Mouse (Mus musculus) liver, embryonic 12.5 days (tissue): ENCODE measurements at regions not wholly inside any gene's neighbourhood (a gene's known extent, or its start where the extent isn't known, plus 50 kb on each side); places are given as distances from the start of the nearest gene placed in this dataset.

Source experiments
- ATAC-seq: fragments of 200-750 bp; cut with Nextera tagmentation; 2 replicates; pipeline ENCODE4 v1.8.0; 2017; ENCODE audit warnings: moderate number of reproducible peaks, mild to moderate bottlenecking, moderate library complexity
- H3K27ac ChIP-seq: fragments of 300-500 bp; sonication (generic); 2 replicates; pipeline ENCODE4 v1.5.1; 2016; ENCODE audit warnings: mild to moderate bottlenecking
- H3K27me3 ChIP-seq: fragments of 300-500 bp; sonication (generic); replicated peaks from 2 replicates; pipeline ENCODE4 v1.6.1; 2016; ENCODE audit warnings: mild to moderate bottlenecking, moderate library complexity
- H3K36me3 ChIP-seq: fragments of 300-500 bp; sonication (generic); 2 replicates; pipeline ENCODE4 v1.6.1; 2016; ENCODE audit warnings: mild to moderate bottlenecking, moderate library complexity
- H3K4me1 ChIP-seq: fragments of 300-500 bp; sonication (generic); 2 replicates; pipeline ENCODE4 v1.6.1; 2016
- H3K4me2 ChIP-seq: fragments of 300-500 bp; sonication (generic); 2 replicates; pipeline ENCODE4 v1.6.1; 2016; ENCODE audit warnings: mild to moderate bottlenecking, moderate library complexity
- H3K4me3 ChIP-seq: fragments of 300-500 bp; sonication (generic); 2 replicates; pipeline ENCODE4 v1.5.1; 2016; ENCODE audit warnings: mild to moderate bottlenecking, moderate library complexity
- H3K9ac ChIP-seq: fragments of 300-500 bp; sonication (generic); 2 replicates; pipeline ENCODE4 v1.6.1; 2016; ENCODE audit warnings: mild to moderate bottlenecking, moderate library complexity
- H3K9me3 ChIP-seq: fragments of 300-500 bp; sonication (generic); replicated peaks from 2 replicates; pipeline ENCODE4 v1.6.1; 2016; ENCODE audit warnings: mild to moderate bottlenecking, moderate library complexity
- WGBS: fragments of 180-500 bp; shearing (Covaris S2); methylation state at CpG from one replicate; pipeline ENCODE4 v1.1.7; 2016; ENCODE audit not compliant: insufficient replicate concordance; 5-methylcytosine and 5-hydroxymethylcytosine counted together

DNA sequence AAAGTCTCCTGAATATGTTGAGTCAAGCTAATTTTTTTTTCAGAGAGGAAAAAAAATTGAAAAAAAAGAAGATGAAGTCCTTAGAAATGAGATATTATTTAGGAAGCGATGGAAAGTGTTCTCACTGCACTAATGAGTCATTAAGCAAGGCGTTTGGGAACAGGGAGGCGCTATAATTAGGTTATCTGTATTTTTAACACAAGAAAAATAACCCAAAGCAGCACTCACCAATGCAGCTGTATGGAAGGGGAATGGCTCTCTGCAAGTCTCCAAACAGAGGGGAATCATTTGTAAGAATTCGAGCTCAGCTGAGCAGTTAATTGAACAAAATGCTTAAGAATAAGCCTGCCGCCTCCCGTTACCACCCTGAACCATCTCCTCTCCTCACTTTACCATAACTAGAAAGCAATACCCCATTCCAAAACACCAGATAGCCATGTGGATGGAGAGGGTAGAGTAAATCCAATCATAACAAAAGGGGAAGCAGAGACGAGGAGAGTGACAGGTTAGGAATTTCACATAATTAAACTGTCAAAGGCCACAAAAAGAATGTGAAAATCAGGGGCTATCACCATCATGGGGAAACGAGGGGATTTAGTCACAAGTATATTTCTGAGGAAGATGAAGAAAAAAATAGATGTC, 187.5 kb upstream of the Tox3 start:
- Histone ChIP-seq H3K9me3 (0 out of 2 replicates have a peak, but pooled peaks cover 3% of the 10 kb centered on the region), H3K4me3 (no peak overlapping the region), H3K4me1 (no peaks in the 10 kb centered on the region), H3K9ac (no peak overlapping the region), H3K4me2 (no peak overlapping the region), H3K27me3 (no peaks in the 10 kb centered on the region), H3K27ac (no peak overlapping the region), H3K36me3 (no peaks in the 10 kb centered on the region)
- 60% methylated on average over 8 of the region's 8 CpGs for WGBS
- no peak for ATAC-seq

DNA sequence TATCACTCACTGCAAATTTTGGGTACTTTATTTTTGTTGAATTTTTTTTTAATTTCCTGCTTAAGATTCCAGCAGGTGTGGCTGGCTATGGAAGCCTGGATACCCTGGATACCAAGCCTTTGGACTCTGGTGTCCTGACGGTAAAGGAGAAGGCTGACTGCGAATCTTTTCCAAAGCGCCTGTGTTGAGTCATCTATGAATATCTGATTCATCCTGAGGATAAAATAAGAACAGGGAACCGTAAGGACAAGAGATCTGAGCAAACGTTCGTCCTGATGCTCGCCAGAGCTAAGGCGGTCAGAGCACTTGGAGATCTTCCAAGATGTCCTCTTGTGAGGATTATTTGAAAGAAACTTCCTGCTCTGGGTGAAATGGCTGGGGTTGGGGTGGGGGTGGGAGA, 173.2 kb upstream of the Tox3 start:
- no peak overlapping the region for H3K9ac ChIP-seq
- no peaks in the 10 kb centered on the region for H3K4me1 ChIP-seq
- no peak overlapping the region for H3K4me3 ChIP-seq
- ATAC-seq = no peak
- H3K36me3 ChIP-seq = no peaks in the 10 kb centered on the region
- no peak overlapping the region for H3K27ac ChIP-seq
- WGBS = 67% methylated on average over 8 of the region's 8 CpGs
- no peaks in the 10 kb centered on the region; the same call in 1 of the 2 replicates for H3K9me3 ChIP-seq
- H3K27me3 ChIP-seq = no peaks in the 10 kb centered on the region
- no peak overlapping the region for H3K4me2 ChIP-seq

DNA sequence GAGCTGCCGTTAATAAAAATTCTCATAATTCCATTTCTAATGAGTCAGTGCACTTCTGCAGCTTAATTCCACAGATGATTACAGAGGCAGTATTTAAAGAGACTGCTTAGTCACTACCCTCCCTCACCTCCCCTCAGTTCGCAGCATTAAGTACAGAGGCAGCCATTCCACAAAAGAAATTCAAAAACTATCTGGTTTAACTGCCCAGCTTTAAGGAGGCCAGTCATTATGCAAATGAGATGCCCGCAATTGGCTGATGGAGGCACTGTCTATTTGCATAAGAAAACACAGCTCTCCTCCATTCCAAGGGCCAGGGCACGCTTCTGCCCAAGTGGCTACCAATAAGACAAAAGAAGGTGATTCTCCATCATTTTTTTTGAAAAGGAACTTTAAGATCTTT, 172.0 kb upstream of the Tox3 start:
- H3K9me3 ChIP-seq = no peaks in the 10 kb centered on the region; the same call in 1 of the 2 replicates
- no peak overlapping the region for H3K4me3 ChIP-seq
- no peak overlapping the region for H3K4me2 ChIP-seq
- no peaks in the 10 kb centered on the region for H3K27me3 ChIP-seq
- H3K4me1 ChIP-seq = no peaks in the 10 kb centered on the region
- WGBS = 37% methylated on average over 4 of the region's 4 CpGs
- no peak overlapping the region for H3K27ac ChIP-seq
- no peaks in the 10 kb centered on the region for H3K36me3 ChIP-seq
- no peak for ATAC-seq
- H3K9ac ChIP-seq = no peak overlapping the region

DNA sequence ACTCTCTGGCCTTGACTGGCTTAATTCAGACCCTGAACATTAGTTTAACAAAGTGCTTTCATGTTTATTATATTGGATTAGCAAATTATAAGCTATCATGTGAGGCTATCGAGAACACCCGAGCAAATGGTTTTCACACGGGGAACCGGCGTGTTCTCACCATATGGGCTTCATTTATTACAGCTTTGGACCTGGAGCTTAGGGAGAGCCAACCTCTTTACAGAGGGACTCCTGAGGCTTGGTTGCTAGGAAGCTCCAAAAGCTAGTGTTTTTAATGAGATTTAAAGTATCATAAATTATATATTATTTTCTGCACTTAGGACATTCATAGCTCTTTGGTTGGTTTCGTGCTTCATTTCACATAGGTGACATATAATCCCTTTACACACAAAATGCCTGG, 171.4 kb upstream of the Tox3 start:
- ATAC-seq = no peak
- Histone ChIP-seq H3K9ac (no peak overlapping the region), H3K9me3 (no peaks in the 10 kb centered on the region; the same call in 1 of the 2 replicates), H3K27me3 (no peaks in the 10 kb centered on the region), H3K27ac (no peak overlapping the region), H3K4me3 (no peak overlapping the region), H3K4me1 (no peaks in the 10 kb centered on the region), H3K4me2 (no peak overlapping the region), H3K36me3 (no peaks in the 10 kb centered on the region)
- WGBS = 82% methylated on average over 6 of the region's 6 CpGs

DNA sequence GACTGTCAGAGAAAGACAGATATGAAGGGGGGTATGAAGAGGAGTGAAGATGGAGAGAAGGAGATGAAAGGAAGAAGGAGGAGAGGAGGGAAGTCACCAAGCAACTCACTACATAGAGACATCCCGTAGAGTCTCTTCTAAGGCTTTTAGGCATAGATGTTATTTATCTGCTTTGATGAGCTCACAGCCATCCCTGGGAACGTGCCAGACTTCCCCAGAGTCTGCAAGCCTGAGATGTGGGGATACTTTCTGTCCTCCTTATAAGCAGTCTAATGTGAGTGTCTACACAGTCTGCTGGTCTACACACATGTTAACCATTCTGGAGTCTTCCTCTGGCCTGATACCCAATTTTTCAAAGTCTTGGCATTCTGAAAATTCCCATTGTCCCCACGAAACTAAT, 166.0 kb upstream of the Tox3 start:
- Histone ChIP-seq H3K36me3 (no peaks in the 10 kb centered on the region), H3K27me3 (no peaks in the 10 kb centered on the region), H3K4me3 (no peak overlapping the region), H3K9ac (no peak overlapping the region), H3K4me1 (no peaks in the 10 kb centered on the region), H3K9me3 (no peaks in the 10 kb centered on the region), H3K27ac (no peak overlapping the region), H3K4me2 (no peak overlapping the region)
- WGBS = 48% methylated on average over 3 of the region's 3 CpGs
- no peak for ATAC-seq

DNA sequence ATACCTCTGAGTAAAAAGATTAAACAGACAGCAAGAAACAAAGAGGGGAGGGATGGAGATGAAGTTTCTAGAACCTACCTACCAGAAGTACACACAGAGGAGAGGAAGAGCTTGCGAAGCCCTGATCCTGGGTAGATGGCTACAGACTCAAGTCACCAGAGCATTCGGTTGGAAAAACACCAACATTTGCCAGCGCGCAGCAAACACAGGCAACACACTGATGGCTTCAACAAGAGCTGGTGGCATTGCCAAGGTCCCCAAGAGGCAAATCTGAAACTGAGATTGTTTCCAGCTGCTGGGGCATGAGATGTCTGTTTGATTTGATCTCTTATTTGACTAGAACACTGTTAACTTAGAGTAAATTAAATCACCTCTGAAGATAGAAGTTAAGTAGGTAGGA, 165.5 kb upstream of the Tox3 start:
- Histone ChIP-seq H3K4me3 (no peak overlapping the region), H3K4me2 (no peak overlapping the region), H3K36me3 (no peaks in the 10 kb centered on the region), H3K9ac (no peak overlapping the region), H3K27me3 (no peaks in the 10 kb centered on the region), H3K4me1 (no peaks in the 10 kb centered on the region), H3K9me3 (no peaks in the 10 kb centered on the region), H3K27ac (no peak overlapping the region)
- no peak for ATAC-seq
- 90% methylated on average over 4 of the region's 4 CpGs for WGBS

DNA sequence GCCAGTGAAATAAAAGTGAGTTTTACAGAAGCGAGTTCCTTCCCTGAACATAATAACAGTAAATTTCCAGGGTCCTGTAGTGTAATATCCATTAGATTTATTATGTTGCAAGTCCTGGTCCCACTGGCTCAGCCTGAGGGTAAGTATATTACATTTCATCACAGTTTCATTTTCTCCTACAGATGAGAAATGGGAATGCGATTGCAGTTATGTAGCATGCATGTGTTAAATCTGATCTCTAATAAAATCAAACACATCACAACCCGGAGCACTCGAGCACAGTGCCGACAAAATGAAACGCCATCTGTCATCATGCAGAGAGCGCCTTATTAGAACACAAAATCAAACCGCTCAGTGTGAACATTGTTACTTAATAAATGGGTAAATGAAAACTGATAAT, 165.0 kb upstream of the Tox3 start:
- no peak overlapping the region for H3K4me3 ChIP-seq

DNA sequence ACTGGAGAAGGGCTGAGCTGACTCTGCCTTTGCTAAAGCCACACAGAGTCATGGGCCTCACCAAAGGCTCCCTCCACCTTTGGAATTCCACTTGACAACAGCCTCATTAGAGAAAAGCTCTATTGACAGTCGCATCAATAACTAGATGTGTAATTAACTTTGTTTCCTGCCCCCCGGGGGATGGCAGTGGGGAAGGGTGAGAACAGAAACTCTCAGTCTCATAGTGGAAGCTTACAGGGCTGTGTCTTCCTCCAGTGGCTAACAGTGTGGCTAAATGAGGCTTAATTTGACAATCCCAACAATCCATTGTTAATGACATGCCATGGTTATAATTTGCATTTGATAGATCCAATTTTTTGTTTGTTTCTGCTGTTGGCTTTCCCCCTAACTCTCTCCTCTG, 164.5 kb upstream of the Tox3 start:
- WGBS = 49% methylated on average over 2 of the region's 2 CpGs
- no peak overlapping the region for H3K9ac ChIP-seq
- H3K9me3 ChIP-seq = no peaks in the 10 kb centered on the region
- no peak overlapping the region for H3K4me2 ChIP-seq
- no peak overlapping the region for H3K27ac ChIP-seq
- H3K4me3 ChIP-seq = no peak overlapping the region
- no peaks in the 10 kb centered on the region for H3K27me3 ChIP-seq
- H3K36me3 ChIP-seq = no peaks in the 10 kb centered on the region
- no peak for ATAC-seq
- no peaks in the 10 kb centered on the region for H3K4me1 ChIP-seq

More for the DNA sequence above, 165.0 kb upstream of the Tox3 start:
- no peak for ATAC-seq
- Histone ChIP-seq H3K9ac (no peak overlapping the region), H3K27me3 (no peaks in the 10 kb centered on the region), H3K4me2 (no peak overlapping the region), H3K4me1 (no peaks in the 10 kb centered on the region), H3K36me3 (no peaks in the 10 kb centered on the region), H3K9me3 (no peaks in the 10 kb centered on the region), H3K27ac (no peak overlapping the region)
- WGBS = 77% methylated on average over 8 of the region's 8 CpGs

DNA sequence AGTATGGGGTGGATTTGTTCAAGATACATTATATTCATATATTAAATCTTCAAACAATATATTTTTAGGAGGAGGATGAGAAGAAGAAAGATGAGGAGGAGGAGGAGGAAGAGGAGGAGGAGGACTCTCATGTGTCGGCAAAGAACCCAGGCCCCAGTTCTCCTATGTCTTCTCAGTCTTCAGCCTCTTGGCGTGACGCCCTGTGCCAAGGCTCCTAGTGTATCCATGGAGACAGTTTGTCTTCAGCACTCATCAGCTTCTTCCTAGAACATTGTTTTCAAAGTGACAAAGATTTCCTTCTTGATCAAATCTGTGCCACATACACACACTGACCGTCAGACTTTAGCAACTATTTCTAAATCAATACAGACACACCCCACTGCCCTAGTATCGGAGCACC, 156.4 kb upstream of the Tox3 start:
- H3K4me1 ChIP-seq = no peaks in the 10 kb centered on the region
- no peaks in the 10 kb centered on the region for H3K9me3 ChIP-seq
- no peaks in the 10 kb centered on the region for H3K27me3 ChIP-seq
- H3K9ac ChIP-seq = no peak overlapping the region
- no peak overlapping the region for H3K4me3 ChIP-seq
- no peak overlapping the region for H3K27ac ChIP-seq
- ATAC-seq = no peak
- H3K36me3 ChIP-seq = no peaks in the 10 kb centered on the region
- H3K4me2 ChIP-seq = no peak overlapping the region
- WGBS = 70% methylated on average over 5 of the region's 5 CpGs

DNA sequence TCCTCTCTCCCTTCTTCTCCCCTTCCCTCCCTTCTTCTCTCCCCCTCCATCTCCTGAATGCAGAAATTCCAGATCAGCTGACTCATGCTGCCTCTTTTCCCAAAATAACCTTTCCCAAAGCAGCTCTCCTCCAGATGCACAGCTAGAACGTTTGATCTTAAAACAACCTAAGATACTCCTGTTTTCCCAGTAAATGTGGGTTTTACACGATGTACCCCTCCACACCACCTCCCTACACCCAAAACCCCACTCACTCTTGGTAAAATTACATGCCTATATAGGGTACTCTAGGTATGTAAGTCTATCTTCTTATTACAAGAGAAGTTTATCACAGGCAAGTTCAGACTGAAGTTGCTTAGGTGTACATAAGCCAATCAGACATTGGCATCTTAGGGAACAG, 155.2 kb upstream of the Tox3 start:
- no peaks in the 10 kb centered on the region for H3K4me1 ChIP-seq
- H3K4me2 ChIP-seq = no peak overlapping the region
- H3K36me3 ChIP-seq = no peaks in the 10 kb centered on the region
- ATAC-seq = no peak
- H3K4me3 ChIP-seq = no peak overlapping the region
- WGBS = 29% methylated on average over 2 of the region's 2 CpGs
- no peaks in the 10 kb centered on the region for H3K27me3 ChIP-seq
- no peak overlapping the region for H3K27ac ChIP-seq
- no peak overlapping the region for H3K9ac ChIP-seq
- H3K9me3 ChIP-seq = no peaks in the 10 kb centered on the region

DNA sequence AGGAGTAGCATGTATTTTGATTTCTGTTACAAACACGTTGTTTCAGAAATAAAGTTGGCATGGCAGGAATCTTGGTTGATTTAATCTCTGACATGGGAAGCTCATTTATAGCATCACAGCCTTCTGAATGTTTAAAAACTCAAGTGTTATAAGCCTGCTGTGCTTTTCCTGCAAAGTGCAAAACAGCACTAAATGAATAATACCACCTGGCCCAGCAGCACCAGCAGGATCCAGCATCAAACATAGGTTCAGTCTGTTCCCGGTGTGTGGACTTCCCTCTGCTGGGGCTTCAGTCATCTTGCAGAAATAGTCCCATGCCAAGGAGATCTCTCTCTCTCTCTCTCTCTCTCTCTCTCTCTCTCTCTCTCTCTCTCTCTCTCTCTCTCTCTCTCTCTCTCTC, 154.7 kb upstream of the Tox3 start:
- Histone ChIP-seq H3K4me1 (no peaks in the 10 kb centered on the region), H3K9me3 (no peaks in the 10 kb centered on the region), H3K4me2 (no peak overlapping the region), H3K4me3 (no peak overlapping the region), H3K27ac (no peak overlapping the region), H3K9ac (no peak overlapping the region), H3K36me3 (no peaks in the 10 kb centered on the region), H3K27me3 (no peaks in the 10 kb centered on the region)
- 60% methylated on average over 2 of the region's 2 CpGs for WGBS
- no peak for ATAC-seq

DNA sequence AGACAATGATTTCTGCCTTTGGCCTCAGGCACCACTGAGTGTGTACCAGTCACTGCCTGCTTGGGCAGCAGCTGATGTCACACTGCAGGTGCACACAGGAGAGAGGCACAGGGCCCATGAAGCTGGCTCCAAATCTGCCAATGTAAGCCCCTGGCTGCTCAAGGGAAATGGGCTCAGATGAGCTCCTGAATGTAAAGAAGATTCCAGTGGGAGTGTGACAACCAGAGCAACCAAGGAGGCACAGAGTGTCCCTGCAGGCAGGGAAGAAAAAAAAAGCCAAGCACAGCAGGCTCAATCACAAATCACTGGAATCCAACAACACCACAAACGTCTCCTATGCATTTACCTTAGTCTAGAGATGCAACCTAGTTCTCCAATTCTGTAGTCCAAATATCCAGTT, 151.2 kb upstream of the Tox3 start:
- 50% methylated on average over 1 of the region's 1 CpGs for WGBS
- ATAC-seq = no peak

DNA sequence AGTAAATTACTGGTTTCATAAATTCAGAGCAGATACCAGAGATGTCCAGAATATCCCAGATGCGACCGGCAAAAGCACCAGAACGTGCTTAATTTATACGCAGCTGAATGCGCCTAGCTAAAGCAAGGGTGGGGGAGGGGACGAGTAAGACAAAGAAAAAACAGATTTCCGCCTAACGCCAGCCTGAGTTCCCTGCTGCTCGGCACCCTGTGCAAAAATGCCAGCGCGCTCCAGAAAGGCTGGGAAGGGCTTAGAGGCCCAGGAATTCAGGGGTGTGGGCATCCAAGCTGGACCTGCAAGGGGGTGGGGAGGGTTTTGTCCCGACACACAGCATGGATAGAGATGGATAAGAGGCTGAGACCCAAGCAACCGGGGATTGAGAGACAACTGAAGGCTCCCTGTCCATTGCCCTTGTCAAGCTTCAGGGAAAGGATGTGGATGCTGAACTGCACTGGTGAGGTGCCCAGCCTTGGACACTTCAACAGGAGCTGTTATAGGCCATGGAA, 148.6 kb upstream of the Tox3 start:
- Histone ChIP-seq H3K36me3 (no peaks in the 10 kb centered on the region), H3K4me3 (no peak overlapping the region), H3K27me3 (no peaks in the 10 kb centered on the region), H3K9me3 (no peaks in the 10 kb centered on the region), H3K4me1 (no peaks in the 10 kb centered on the region), H3K9ac (no peak overlapping the region), H3K27ac (no peak overlapping the region), H3K4me2 (peak overlapping the region; percentile 31; the same call in 1 of the 2 replicates)
- ATAC-seq = no peak
- WGBS = 14% methylated on average over 13 of the region's 13 CpGs

More for the DNA sequence above, 151.2 kb upstream of the Tox3 start:
- Histone ChIP-seq H3K9ac (no peak overlapping the region), H3K9me3 (no peaks in the 10 kb centered on the region), H3K27me3 (no peaks in the 10 kb centered on the region), H3K36me3 (no peaks in the 10 kb centered on the region), H3K4me1 (no peaks in the 10 kb centered on the region), H3K4me3 (no peak overlapping the region), H3K4me2 (no peak overlapping the region), H3K27ac (no peak overlapping the region)
